Mouse (Mus musculus) heart, adult 9 months (tissue): Measurements from ENCODE around the gene Dmwd.

Source experiments
- DNase-seq, 2 experiments: peaks; one replicate each; pipeline ENCODE4 v3.0.0; 2022; ENCODE audit warnings: low spot score in 2 of 2

The Dmwd gene

DNA sequence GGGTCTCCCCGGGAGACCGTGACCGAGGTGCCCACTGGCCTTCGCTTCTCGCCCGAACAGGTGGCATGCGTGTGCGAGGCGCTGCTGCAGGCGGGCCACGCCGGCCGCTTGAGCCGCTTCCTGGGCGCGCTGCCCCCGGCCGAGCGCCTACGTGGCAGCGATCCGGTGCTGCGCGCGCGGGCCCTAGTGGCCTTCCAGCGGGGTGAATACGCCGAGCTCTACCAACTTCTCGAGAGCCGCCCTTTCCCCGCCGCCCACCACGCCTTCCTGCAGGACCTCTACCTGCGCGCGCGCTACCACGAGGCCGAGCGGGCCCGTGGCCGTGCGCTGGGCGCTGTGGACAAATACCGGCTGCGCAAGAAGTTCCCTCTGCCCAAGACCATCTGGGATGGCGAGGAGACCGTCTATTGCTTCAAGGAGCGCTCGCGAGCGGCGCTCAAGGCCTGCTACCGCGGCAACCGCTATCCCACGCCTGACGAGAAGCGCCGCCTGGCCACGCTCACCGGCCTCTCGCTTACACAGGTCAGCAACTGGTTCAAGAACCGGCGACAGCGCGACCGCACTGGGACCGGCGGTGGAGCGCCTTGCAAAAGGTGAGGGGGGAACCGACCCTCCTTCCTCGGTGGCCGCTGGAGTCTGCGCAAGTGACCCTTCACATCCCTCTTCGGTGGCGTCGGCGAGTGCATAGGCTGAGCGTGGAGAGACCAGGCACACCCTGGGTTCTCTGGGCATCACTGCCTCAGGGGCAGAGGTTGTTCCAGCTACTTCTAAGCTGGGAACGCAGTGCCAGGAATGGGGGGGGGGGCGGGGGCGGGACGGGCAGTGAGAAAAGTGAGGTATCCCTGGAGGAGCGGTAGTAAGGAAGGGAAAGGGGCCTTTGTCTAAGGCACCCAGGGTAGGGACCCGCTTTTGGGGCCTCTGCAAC lies 19.1 kb downstream of the Dmwd start:
- DNase-seq = peak; percentile 50 to 62

- peak; percentile 57 to 63 for DNase-seq
Observed at GRCm38 (mm10) chr7:19095751-19096110, 19.7 kb downstream of the Dmwd start.

GRCm38 (mm10) chr7:19096421-19096976 lies 20.5 kb downstream of the Dmwd start:
- no peak for DNase-seq

DNA sequence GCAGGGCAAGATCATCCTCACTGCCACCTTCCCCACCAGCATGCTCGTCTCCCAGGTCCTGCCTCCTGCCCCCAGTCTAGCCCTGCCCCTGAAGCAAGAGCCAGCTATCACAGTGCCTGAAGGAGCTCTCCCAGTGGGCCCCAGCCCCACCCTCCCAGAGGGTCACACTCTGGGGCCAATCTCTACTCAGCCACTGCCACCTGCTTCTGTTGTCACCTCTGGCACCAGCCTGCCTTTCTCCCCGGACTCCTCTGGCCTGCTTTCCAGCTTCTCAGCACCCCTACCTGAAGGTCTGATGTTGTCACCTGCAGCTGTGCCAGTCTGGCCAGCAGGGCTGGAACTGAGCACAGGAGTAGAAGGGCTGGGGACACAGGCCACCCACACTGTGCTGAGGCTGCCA lies 21.2 kb downstream of the Dmwd start:
- no peak for DNase-seq

DNA sequence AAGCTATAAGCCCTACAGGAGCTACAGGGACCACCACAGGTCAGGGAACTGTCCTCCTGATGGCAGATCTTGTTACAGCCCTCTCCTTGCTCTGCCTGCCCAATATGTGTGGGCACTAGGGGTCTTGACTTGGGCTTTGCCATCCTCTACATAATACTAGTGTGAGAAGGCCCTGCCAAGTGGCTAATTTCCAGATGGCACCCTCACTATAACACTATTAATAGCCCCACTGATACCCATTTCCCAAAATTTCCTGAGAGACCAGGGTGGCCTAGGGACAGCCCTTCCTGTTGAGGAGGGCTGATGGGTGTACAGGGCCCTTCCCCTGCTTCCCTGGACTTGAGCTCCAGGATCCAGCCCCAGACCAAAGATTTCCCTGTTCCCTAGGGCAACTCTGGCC lies 21.8 kb downstream of the Dmwd start:
- peak; percentile 53 to 71 for DNase-seq

DNA sequence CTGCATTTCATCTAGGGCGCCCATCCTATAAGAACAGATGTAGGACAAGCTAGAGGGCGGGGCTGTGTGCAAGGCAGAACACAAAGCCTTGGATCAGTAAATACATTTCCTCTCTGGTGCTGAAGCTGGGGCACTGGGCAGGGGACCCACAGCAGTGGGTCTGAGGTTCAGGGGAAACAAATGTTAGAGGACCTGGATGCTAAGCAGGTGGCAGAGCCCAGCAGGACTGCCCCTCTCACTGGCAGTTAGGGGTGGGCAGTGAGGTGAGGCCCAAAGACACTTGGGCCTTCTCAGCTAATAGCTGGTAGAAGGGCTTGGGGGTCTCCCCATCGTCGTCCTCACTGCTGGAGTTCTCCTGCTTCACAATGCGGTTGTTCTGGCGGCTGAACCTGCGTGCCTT lies 22.8 kb downstream of the Dmwd start:
- DNase-seq = no peak

DNA sequence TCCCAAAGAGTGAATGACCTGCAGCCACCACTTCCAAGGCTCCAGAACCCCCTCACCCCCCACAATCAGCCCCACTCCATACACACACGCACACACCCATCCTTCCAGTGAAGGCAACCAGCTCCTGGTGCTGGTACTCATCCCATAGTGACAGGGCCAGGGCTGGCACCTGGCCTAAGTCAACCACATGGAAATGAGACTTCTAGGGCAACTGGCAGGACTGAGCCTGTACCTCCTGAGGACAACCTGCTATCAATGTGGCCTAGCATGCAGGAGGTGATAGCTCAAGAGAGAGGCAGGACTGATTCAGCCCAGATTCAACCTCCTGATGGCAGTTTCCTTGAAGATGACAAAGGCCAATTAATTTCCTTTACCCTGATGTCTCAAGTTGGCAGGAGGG lies 24.3 kb downstream of the Dmwd start:
- no peak for DNase-seq

DNA sequence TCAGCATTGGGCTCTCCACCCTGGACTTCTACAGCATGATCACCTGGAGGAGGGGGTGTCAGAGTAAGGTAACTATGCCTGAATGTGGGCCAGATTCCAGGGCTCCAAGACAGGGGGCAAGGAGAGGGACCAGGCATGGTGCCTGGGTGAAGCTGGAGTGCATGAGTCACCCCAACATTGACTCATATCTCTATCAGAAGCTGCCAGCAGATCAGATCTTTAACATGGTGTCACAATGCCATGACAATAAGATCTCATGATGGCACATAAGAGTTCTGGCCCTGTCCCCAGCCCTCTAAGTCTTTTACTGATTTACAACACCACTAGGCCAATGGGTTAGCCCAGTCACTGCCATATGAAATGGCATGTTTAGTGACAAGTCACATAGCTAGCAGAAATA lies 27.7 kb downstream of the Dmwd start:
- no peak for DNase-seq

- DNase-seq = no peak
Observed at GRCm38 (mm10) chr7:19104486-19104885, 28.5 kb downstream of the Dmwd start.

DNA sequence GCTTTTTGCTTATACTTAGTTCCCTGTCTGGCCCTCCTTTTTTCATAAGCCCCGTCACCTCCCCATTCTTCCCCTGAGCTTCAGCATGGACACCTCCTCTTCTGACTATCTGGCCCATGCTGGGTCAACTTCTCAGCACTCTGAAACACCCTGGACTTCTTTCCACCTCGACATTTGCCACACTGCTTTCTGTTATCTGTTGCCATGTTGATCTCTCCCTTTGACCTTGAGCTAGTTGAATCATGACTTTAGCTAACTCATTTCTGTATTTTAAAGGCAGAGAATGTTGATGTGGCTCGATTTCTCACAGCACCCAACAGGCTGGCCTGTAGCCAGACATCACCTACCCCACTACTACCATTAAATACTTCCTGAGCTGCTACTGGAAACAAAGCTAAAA lies 31.4 kb downstream of the Dmwd start:
- no peak for DNase-seq

GRCm38 (mm10) chr7:19109565-19109964 lies 33.5 kb downstream of the Dmwd start:
- no peak for DNase-seq

DNA sequence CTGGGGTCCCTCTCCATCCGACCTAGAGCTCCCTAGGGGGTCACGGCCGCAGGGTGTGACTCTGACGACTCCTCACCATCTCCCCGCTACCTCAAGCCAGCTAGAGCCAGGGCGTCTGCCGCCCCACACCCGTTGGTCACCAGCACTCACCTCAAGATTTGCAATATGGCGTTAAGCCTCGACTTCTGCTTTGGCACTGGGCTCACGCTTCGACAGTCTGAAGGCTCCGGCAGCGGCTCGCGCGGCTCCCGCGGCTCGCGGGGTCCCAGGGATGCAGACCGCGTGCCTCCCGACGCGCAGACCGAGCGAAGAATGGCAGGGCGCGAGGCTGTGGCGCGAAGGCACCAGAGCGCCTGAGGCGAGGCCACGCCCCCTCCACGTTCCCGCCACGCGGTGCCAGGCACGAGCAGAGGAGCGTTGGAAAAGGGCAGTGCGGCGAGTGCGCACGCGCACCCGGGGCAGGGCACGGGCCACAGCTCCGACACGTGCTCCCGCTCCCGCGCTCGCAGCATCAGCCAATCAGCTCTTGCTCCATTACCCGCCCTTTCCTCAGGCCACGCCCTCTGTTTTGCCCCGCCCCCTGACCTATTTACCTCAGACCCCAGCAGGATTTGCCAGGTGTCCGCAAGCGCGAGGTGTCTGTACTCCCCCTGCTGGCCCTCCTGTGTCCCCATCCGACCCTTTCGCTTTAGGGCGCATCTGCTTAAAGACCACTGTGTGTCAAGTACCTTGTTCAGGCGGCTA lies 42.2 kb downstream of the Dmwd start, which contains the start of gene Gm4969:
Gene Gm4969 (minus strand): TSS at position 341 of the 744 bp plus-strand sequence.
- peak; percentile 26 to 45 for DNase-seq

- no peak for DNase-seq
Observed at GRCm38 (mm10) chr7:19119083-19119482, 43.1 kb downstream of the Dmwd start.

GRCm38 (mm10) chr7:19119631-19120429 lies 43.8 kb downstream of the Dmwd start, which contains the start of gene Fbxo46:
Fbxo46 (plus strand) TSS chr7:19119859.
- DNase-seq = peak; percentile 97

GRCm38 (mm10) chr7:19121686-19122085 lies 45.7 kb downstream of the Dmwd start:
- DNase-seq = no peak

DNA sequence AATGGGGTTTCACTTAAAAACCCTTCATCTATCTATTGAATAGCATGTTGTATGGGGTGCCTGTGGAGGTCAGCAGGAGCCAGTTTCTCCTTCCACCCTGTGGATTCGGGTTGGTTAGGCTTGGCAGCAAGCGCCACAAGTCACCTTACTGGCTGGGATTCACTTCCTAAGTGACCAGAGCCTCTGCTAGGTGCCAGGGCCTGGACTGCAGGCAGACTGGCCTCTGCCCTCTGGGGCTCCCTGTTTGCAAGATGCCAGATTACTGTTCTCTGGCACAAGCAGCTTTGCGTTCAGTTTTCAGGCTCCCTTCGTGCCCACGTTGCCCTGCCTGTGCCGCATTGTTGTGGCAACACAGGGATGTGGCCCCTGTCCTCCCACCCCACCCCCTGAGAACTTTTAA lies 48.7 kb downstream of the Dmwd start:
- DNase-seq = no peak

GRCm38 (mm10) chr7:19127744-19128143 lies 51.7 kb downstream of the Dmwd start:
- DNase-seq = no peak

DNA sequence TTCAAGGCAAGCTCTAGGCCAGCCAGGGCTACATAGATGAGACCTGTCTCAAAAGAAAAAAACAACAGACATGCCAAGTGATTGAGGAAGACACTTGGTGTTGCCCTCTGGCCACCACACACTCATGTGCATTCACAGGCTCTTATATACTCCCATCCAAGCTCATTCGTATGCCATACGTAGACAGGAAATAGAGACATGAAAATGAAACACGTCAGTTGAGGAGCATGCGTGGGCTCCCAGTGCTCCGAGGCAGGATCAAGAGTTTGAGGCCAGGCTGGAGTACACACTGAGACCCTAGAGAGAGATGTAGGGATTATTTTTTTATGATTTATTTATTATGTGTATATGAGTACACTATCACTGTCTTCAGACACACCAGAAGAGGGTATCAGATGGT lies 53.4 kb downstream of the Dmwd start:
- no peak for DNase-seq

- DNase-seq = no peak
Observed at GRCm38 (mm10) chr7:19130657-19131056, 54.6 kb downstream of the Dmwd start.

DNA sequence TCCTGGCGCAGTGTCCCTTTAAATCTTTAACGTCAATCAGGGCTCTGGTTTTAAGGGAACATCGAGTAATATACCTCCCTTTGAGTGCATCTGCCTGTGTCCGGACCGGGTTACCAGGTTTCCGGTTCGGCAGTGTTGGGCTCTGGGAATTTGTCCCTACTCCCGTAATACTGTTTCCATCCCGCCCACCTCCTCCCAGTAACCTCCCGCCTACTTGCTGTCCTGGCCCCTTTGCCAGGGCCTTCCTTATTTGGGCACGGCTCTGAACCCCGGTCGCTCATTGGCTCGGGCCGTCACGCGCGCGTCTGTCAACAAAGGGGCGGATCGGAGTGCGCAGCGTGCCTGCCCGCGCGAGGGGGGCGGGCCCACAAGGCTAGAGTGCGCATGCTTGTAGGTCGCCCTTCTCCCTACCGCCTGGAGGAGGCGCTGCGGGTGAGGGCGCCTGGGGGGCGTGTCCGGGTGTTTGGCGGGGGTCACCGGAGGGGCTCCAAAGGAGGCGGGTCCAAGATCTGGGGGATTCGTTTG lies 55.4 kb downstream of the Dmwd start:
- DNase-seq = peak; percentile 99
